16 mouse cellular contexts compared by ENCODE assay signal in genomic region chr3:89664808-89665207, GRCm38 (mm10). TPM values are rescaled to one million over a fixed set of nuclear protein-coding genes. Genes with fewer than 3 reads are reported as not detected.
DNase-seq lines count a peak whose midpoint lies in the region; ATAC-seq lines count a peak whose summit lies in the region.
"Had no signal": no experiment of that assay in that cellular context is flagged by ENCODE, and none has a peak within 500 bp of the region (broad histone marks: within the 10 kb centered on the region; RNA-seq: fewer than 3 reads in every experiment).

No protein-coding gene starts in this region.

- H3K36me3 ChIP-seq in heart, embryonic 15.5 days = no peaks in the 10 kb centered on the region
- H3K36me3 ChIP-seq in heart, embryonic 12.5 days = no peaks in the 10 kb centered on the region
- H3K36me3 ChIP-seq in limb, embryonic 11.5 days (ENCODE audit: control insufficient read depth, insufficient read depth, low read length) = no peaks in the 10 kb centered on the region
- no peaks in the 10 kb centered on the region for H3K36me3 ChIP-seq in limb, embryonic 10.5 days
- no peaks in the 10 kb centered on the region for H3K36me3 ChIP-seq in stomach, embryonic 15.5 days
- H3K36me3 ChIP-seq: midbrain, embryonic 10.5 days had no signal

- H3K4me1 ChIP-seq in heart, embryonic 15.5 days (replicated peaks) = peaks cover 27% of the 10 kb centered on the region
- peaks cover 36% of the 10 kb centered on the region for H3K4me1 ChIP-seq in heart, embryonic 12.5 days (replicated peaks)
- peaks cover 4% of the 10 kb centered on the region; the same call in 1 of the 2 replicates for H3K4me1 ChIP-seq in limb, embryonic 11.5 days (ENCODE audit: control insufficient read depth, insufficient read depth, low read length)
- H3K4me1 ChIP-seq in limb, embryonic 10.5 days = peaks cover 31% of the 10 kb centered on the region
- peaks cover 8% of the 10 kb centered on the region; the same call in 1 of the 2 replicates for H3K4me1 ChIP-seq in stomach, embryonic 15.5 days

- no peak overlapping the region for H3K4me3 ChIP-seq in heart, embryonic 15.5 days
- H3K4me3 ChIP-seq in heart, embryonic 12.5 days = no peak overlapping the region
- H3K4me3 ChIP-seq in limb, embryonic 11.5 days (ENCODE audit: low read depth, low read length) = no peak overlapping the region
- H3K4me3 ChIP-seq in limb, embryonic 10.5 days = no peak overlapping the region
- no peak overlapping the region for H3K4me3 ChIP-seq in stomach, embryonic 15.5 days (replicated peaks)
- H3K4me3 ChIP-seq: midbrain, embryonic 10.5 days had no signal

- no peak overlapping the region for H3K27ac ChIP-seq in heart, embryonic 15.5 days
- H3K27ac ChIP-seq in heart, embryonic 12.5 days (ENCODE audit: poor library complexity, severe bottlenecking) = no peak overlapping the region
- H3K27ac ChIP-seq in limb, embryonic 11.5 days (replicated peaks; ENCODE audit: low read depth, low read length) = no peak overlapping the region
- H3K27ac ChIP-seq in limb, embryonic 10.5 days = no peak overlapping the region
- no peak overlapping the region for H3K27ac ChIP-seq in stomach, embryonic 15.5 days
- H3K27ac ChIP-seq: midbrain, embryonic 10.5 days had no signal

- DNase-seq in limb, embryonic 11.5 days (ENCODE audit: low spot score) = no peak
- no peak for DNase-seq in limb, embryonic 10.5 days (ENCODE audit: low spot score)
- peak; percentile 26 for DNase-seq in forelimb bud, embryonic 11.5 days (ENCODE audit: low read depth, low spot score)
- DNase-seq in adrenal gland, postnatal 10 days = no peak
- no peak for DNase-seq in Muller cell, postnatal 12 days (ENCODE audit: inconsistent ontology term)
- DNase-seq: cerebellum, adult 8-10 months; heart, postnatal 36 days; kidney, adult 8-10 months; lung, postnatal 10 days; thymus, postnatal 4 days had no signal

- 0 out of 2 replicates have a peak overlapping the region, but pooled peaks have one; percentile 4 for H3K4me2 ChIP-seq in heart, embryonic 15.5 days
- no peak overlapping the region for H3K4me2 ChIP-seq in heart, embryonic 12.5 days
- no peak overlapping the region for H3K4me2 ChIP-seq in limb, embryonic 11.5 days (ENCODE audit: low read depth, severe bottlenecking)
- H3K4me2 ChIP-seq in stomach, embryonic 15.5 days = no peak overlapping the region
- H3K4me2 ChIP-seq: liver, embryonic 11.5 days had no signal

- H3K9me3 ChIP-seq in heart, embryonic 15.5 days (replicated peaks) = no peaks in the 10 kb centered on the region
- H3K9me3 ChIP-seq in heart, embryonic 12.5 days (replicated peaks) = no peaks in the 10 kb centered on the region
- no peaks in the 10 kb centered on the region for H3K9me3 ChIP-seq in limb, embryonic 11.5 days (ENCODE audit: control insufficient read depth, low read length)
- H3K9me3 ChIP-seq in limb, embryonic 10.5 days (replicated peaks) = no peaks in the 10 kb centered on the region
- H3K9me3 ChIP-seq in stomach, embryonic 15.5 days = no peaks in the 10 kb centered on the region
- H3K9me3 ChIP-seq: midbrain, embryonic 10.5 days had no signal

- 0 out of 2 replicates have a peak, but pooled peaks cover 6% of the 10 kb centered on the region for H3K27me3 ChIP-seq in heart, embryonic 15.5 days
- no peaks in the 10 kb centered on the region for H3K27me3 ChIP-seq in heart, embryonic 12.5 days (replicated peaks)
- H3K27me3 ChIP-seq in limb, embryonic 11.5 days (ENCODE audit: control insufficient read depth, insufficient read depth, low read length) = no peaks in the 10 kb centered on the region
- no peaks in the 10 kb centered on the region for H3K27me3 ChIP-seq in limb, embryonic 10.5 days (ENCODE audit: low read depth, poor library complexity, severe bottlenecking)
- H3K27me3 ChIP-seq in stomach, embryonic 15.5 days (replicated peaks) = no peaks in the 10 kb centered on the region

- ATAC-seq in heart, embryonic 15.5 days (replicated peaks; ENCODE audit: insufficient number of reproducible peaks, insufficient read depth, low FRiP score, low read depth) = no peak
- ATAC-seq in heart, embryonic 12.5 days (ENCODE audit: insufficient number of reproducible peaks, low FRiP score) = no peak
- 0 out of 2 replicates have a peak, but pooled peaks have one; percentile 57 for ATAC-seq in limb, embryonic 11.5 days (ENCODE audit: insufficient number of reproducible peaks, low FRiP score, low TSS enrichment, low read depth)
- 0 out of 2 replicates have a peak, but pooled peaks have one; percentile 39 for ATAC-seq in stomach, embryonic 15.5 days (ENCODE audit: insufficient read depth, low FRiP score, low read depth)
- ATAC-seq: forebrain, embryonic 16.5 days had no signal

- no peak overlapping the region for H3K9ac ChIP-seq in heart, embryonic 15.5 days
- H3K9ac ChIP-seq in heart, embryonic 12.5 days = no peak overlapping the region
- H3K9ac ChIP-seq in limb, embryonic 11.5 days (ENCODE audit: low read length) = no peak overlapping the region
- no peak overlapping the region for H3K9ac ChIP-seq in stomach, embryonic 15.5 days

- WGBS in heart, embryonic 15.5 days = 52% methylated on average over 12 of the region's 12 CpGs
- WGBS in heart, embryonic 12.5 days = 54% methylated on average over 12 of the region's 12 CpGs
- WGBS in limb, embryonic 11.5 days = 50% methylated on average over 12 of the region's 12 CpGs
- 58% methylated on average over 12 of the region's 12 CpGs for WGBS in limb, embryonic 10.5 days
- WGBS in stomach, embryonic 15.5 days = 32% methylated on average over 12 of the region's 12 CpGs

RNA-seq across cellular contexts. Expression of gene Adar, which starts 50.0 kb away (rescaled TPM):
- polyA plus RNA-seq in heart, embryonic 15.5 days (2015; fragmentation: Nextera tagmentation; extraction: Ambion mirVana) = 6.1 and 9.3 TPM in 2 replicates
- polyA plus RNA-seq in heart, embryonic 12.5 days (2016; fragmentation: Nextera tagmentation; extraction: Ambion mirVana) = 11.6 and 11.7 TPM in 2 replicates
- polyA plus RNA-seq in limb, embryonic 11.5 days (2014; fragmentation: Nextera tagmentation; extraction: Ambion mirVana) = 15.8 and 18.6 TPM in 2 replicates
- polyA plus RNA-seq in limb, embryonic 10.5 days (2016; fragmentation: Nextera tagmentation; extraction: Ambion mirVana) = 15.4 and 17.5 TPM in 2 replicates
- 10.3 and 13.3 TPM in 2 replicates for polyA plus RNA-seq in stomach, embryonic 15.5 days (2015; fragmentation: Nextera tagmentation; extraction: Ambion mirVana)
- total RNA-seq in adrenal gland, postnatal 10 days (2021) = 10 to 100 TPM; 19.5 to 25.3 TPM

Comparison
In these comparisons a context has a peak if more than half of its experiments do, and no peak if none do; other contexts are left out.
1. ATAC-seq: peak in limb, embryonic 11.5 days (single experiment) and stomach, embryonic 15.5 days (single experiment); none in heart, embryonic 15.5 days (single experiment) and heart, embryonic 12.5 days (single experiment).